Mouse (Mus musculus) neural tube, embryonic 13.5 days (tissue): Measurements from ENCODE around the gene Kifc1. TPM values are rescaled to one million over a fixed set of nuclear protein-coding genes. Genes with fewer than 3 reads are reported as not detected.

Source experiments
- ATAC-seq: fragments of 200-750 bp; cut with Nextera tagmentation; 2 replicates; pipeline ENCODE4 v1.8.0; 2017; ENCODE audit warnings: low read depth, mild to moderate bottlenecking, moderate TSS enrichment, moderate library complexity
- H3K27ac ChIP-seq: fragments of 300-500 bp; sonication (generic); replicated peaks from 2 replicates; pipeline ENCODE4 v1.5.1; 2015; ENCODE audit warnings: moderate library complexity, mild to moderate bottlenecking, inconsistent platforms
- H3K27me3 ChIP-seq: fragments of 300-500 bp; sonication (generic); 2 replicates; pipeline ENCODE4 v1.6.1; 2015; ENCODE audit warnings: mild to moderate bottlenecking, inconsistent platforms
- H3K36me3 ChIP-seq: fragments of 300-500 bp; sonication (generic); 2 replicates; pipeline ENCODE4 v1.6.1; 2015; ENCODE audit warnings: mild to moderate bottlenecking, inconsistent platforms
- H3K4me1 ChIP-seq: fragments of 300-500 bp; sonication (generic); replicated peaks from 2 replicates; pipeline ENCODE4 v1.6.1; 2015; ENCODE audit warnings: inconsistent platforms
- H3K4me2 ChIP-seq: fragments of 300-500 bp; sonication (generic); 2 replicates; pipeline ENCODE4 v1.6.1; 2015; ENCODE audit warnings: inconsistent platforms, mild to moderate bottlenecking, moderate library complexity
- H3K4me3 ChIP-seq: fragments of 300-500 bp; sonication (generic); 2 replicates; pipeline ENCODE4 v1.5.1; 2015; ENCODE audit warnings: mild to moderate bottlenecking, inconsistent platforms
- H3K9ac ChIP-seq: fragments of 300-500 bp; sonication (generic); 2 replicates; pipeline ENCODE4 v1.6.1; 2015; ENCODE audit warnings: moderate library complexity, mild to moderate bottlenecking, inconsistent platforms
- H3K9me3 ChIP-seq: fragments of 300-500 bp; sonication (generic); 2 replicates; pipeline ENCODE4 v1.6.1; 2016; ENCODE audit warnings: inconsistent platforms
- WGBS: fragments of 180-500 bp; shearing (Covaris S2); methylation state at CpG from one replicate; pipeline ENCODE4 v1.1.7; 2015; 5-methylcytosine and 5-hydroxymethylcytosine counted together
- polyA plus RNA-seq: library from polyadenylated mRNA; unstranded; fragments of >200 nt; fragmentation: Nextera tagmentation; extraction: Ambion mirVana; gene quantifications from 2 replicates; pipeline ENCODE4 v1.2.1, GENCODE M21; 2015

Gene Kifc1
- polyA plus RNA-seq, 1 experiment from 2014 or later, result 1.2 TPM

- 77% methylated on average over 31 of the region's 31 CpGs for WGBS
- H3K9ac ChIP-seq, result peak overlapping the region; percentile 70
- H3K4me1 ChIP-seq, result peaks cover 73% of the 10 kb centered on the region
- no peaks in the 10 kb centered on the region for H3K27me3 ChIP-seq
- H3K9me3 ChIP-seq, result no peaks in the 10 kb centered on the region
- peak overlapping the region; percentile 51 for H3K4me3 ChIP-seq
- no peak for ATAC-seq
- H3K36me3 ChIP-seq, result peaks cover 43% of the 10 kb centered on the region
- no peak overlapping the region for H3K27ac ChIP-seq
- H3K4me2 ChIP-seq, result peak overlapping the region; percentile 66
Observed at GRCm38 (mm10) chr17:33916847-33917655, 26.6 kb upstream of the Kifc1 start.

GRCm38 (mm10) chr17:33916294-33916693 is 25.8 kb upstream of the Kifc1 start:
- under 1% methylated on average over 20 of the region's 20 CpGs for WGBS
- peak; percentile 13 for ATAC-seq
- peak overlapping the region; percentile 70 for H3K9ac ChIP-seq
- peaks cover 78% of the 10 kb centered on the region for H3K4me1 ChIP-seq
- no peaks in the 10 kb centered on the region for H3K9me3 ChIP-seq
- H3K4me2 ChIP-seq, result peak overlapping the region; percentile 66
- H3K27me3 ChIP-seq, result no peaks in the 10 kb centered on the region
- peak overlapping the region; percentile 51 for H3K4me3 ChIP-seq
- peaks cover 51% of the 10 kb centered on the region for H3K36me3 ChIP-seq
- peak overlapping the region; percentile 85 for H3K27ac ChIP-seq

GRCm38 (mm10) chr17:33915671-33916250 is 25.3 kb upstream of the Kifc1 start, which contains the start of the genes Tapbp and Zbtb22:
Tapbp (plus strand) TSS chr17:33915899.
Zbtb22 (plus strand) TSS chr17:33915904.
- Histone ChIP-seq H3K36me3 (peaks cover 56% of the 10 kb centered on the region), H3K27me3 (no peaks in the 10 kb centered on the region), H3K9ac (peak within 1 kb of the TSS; percentile 70), H3K9me3 (no peaks in the 10 kb centered on the region), H3K4me2 (peak within 1 kb of the TSS; percentile 66), H3K4me3 (peak within 1 kb of the TSS; percentile 51), H3K27ac (peak within 1 kb of the TSS; percentile 85), H3K4me1 (peaks cover 78% of the 10 kb centered on the region)
- peak; percentile 88 for ATAC-seq
- under 1% methylated on average over 33 of the region's 34 CpGs for WGBS

GRCm38 (mm10) chr17:33914969-33915391 is 24.5 kb upstream of the Kifc1 start:
- Histone ChIP-seq H3K4me1 (peaks cover 78% of the 10 kb centered on the region), H3K9ac (peak overlapping the region; percentile 70; the same call in 1 of the 2 replicates), H3K9me3 (no peaks in the 10 kb centered on the region), H3K27ac (peak overlapping the region; percentile 85; the same call in 1 of the 2 replicates), H3K27me3 (no peaks in the 10 kb centered on the region), H3K4me2 (peak overlapping the region; percentile 66), H3K36me3 (peaks cover 60% of the 10 kb centered on the region), H3K4me3 (peak overlapping the region; percentile 51)
- WGBS, result 73% methylated on average over 13 of the region's 13 CpGs
- ATAC-seq, result no peak

GRCm38 (mm10) chr17:33913905-33914304 is 23.4 kb upstream of the Kifc1 start:
- no peak for ATAC-seq
- no peaks in the 10 kb centered on the region for H3K27me3 ChIP-seq
- no peak overlapping the region for H3K9ac ChIP-seq
- peaks cover 60% of the 10 kb centered on the region for H3K36me3 ChIP-seq
- H3K4me2 ChIP-seq, result no peak overlapping the region
- no peak overlapping the region for H3K27ac ChIP-seq
- H3K4me3 ChIP-seq, result no peak overlapping the region
- no peaks in the 10 kb centered on the region for H3K9me3 ChIP-seq
- 96% methylated on average over 8 of the region's 8 CpGs for WGBS
- peaks cover 70% of the 10 kb centered on the region for H3K4me1 ChIP-seq

- peaks cover 56% of the 10 kb centered on the region for H3K36me3 ChIP-seq
- peaks cover 64% of the 10 kb centered on the region for H3K4me1 ChIP-seq
- no peak for ATAC-seq
- no peak overlapping the region for H3K27ac ChIP-seq
- no peak overlapping the region for H3K4me3 ChIP-seq
- H3K9me3 ChIP-seq, result no peaks in the 10 kb centered on the region
- no peak overlapping the region for H3K4me2 ChIP-seq
- no peaks in the 10 kb centered on the region for H3K27me3 ChIP-seq
- H3K9ac ChIP-seq, result no peak overlapping the region
- WGBS, result 93% methylated on average over 10 of the region's 10 CpGs
Observed at GRCm38 (mm10) chr17:33913264-33913663, 22.8 kb upstream of the Kifc1 start.

GRCm38 (mm10) chr17:33911813-33912414 is 21.5 kb upstream of the Kifc1 start:
- Histone ChIP-seq H3K4me2 (no peak overlapping the region), H3K36me3 (peaks cover 44% of the 10 kb centered on the region), H3K27me3 (no peaks in the 10 kb centered on the region), H3K9me3 (no peaks in the 10 kb centered on the region), H3K9ac (no peak overlapping the region), H3K4me3 (no peak overlapping the region), H3K27ac (no peak overlapping the region), H3K4me1 (peaks cover 58% of the 10 kb centered on the region)
- no peak for ATAC-seq
- WGBS, result 93% methylated on average over 28 of the region's 28 CpGs

- H3K9me3 ChIP-seq, result no peaks in the 10 kb centered on the region
- no peak for ATAC-seq
- no peak overlapping the region for H3K4me2 ChIP-seq
- peaks cover 53% of the 10 kb centered on the region for H3K4me1 ChIP-seq
- no peak overlapping the region for H3K4me3 ChIP-seq
- no peak overlapping the region for H3K9ac ChIP-seq
- H3K27me3 ChIP-seq, result no peaks in the 10 kb centered on the region
- H3K36me3 ChIP-seq, result peaks cover 44% of the 10 kb centered on the region
- WGBS, result 91% methylated on average over 31 of the region's 31 CpGs
- H3K27ac ChIP-seq, result no peak overlapping the region
Observed at GRCm38 (mm10) chr17:33911052-33911812, 20.8 kb upstream of the Kifc1 start.

GRCm38 (mm10) chr17:33910346-33911051 is 20.0 kb upstream of the Kifc1 start:
- H3K9me3 ChIP-seq, result no peaks in the 10 kb centered on the region
- no peaks in the 10 kb centered on the region for H3K27me3 ChIP-seq
- H3K4me1 ChIP-seq, result peaks cover 52% of the 10 kb centered on the region
- peak overlapping the region; percentile 94; the same call in 1 of the 2 replicates for H3K27ac ChIP-seq
- H3K9ac ChIP-seq, result peak overlapping the region; percentile 92
- peak overlapping the region; percentile 88 for H3K4me3 ChIP-seq
- ATAC-seq, result no peak
- 55% methylated on average over 11 of the region's 11 CpGs for WGBS
- H3K4me2 ChIP-seq, result peak overlapping the region; percentile 94
- H3K36me3 ChIP-seq, result peaks cover 44% of the 10 kb centered on the region

GRCm38 (mm10) chr17:33909869-33910250 is 19.4 kb upstream of the Kifc1 start:
- H3K27ac ChIP-seq, result peak overlapping the region; percentile 94
- under 1% methylated on average over 14 of the region's 14 CpGs for WGBS
- peaks cover 46% of the 10 kb centered on the region for H3K4me1 ChIP-seq

More at GRCm38 (mm10) chr17:33909869-33910250, 19.4 kb upstream of the Kifc1 start:
- Histone ChIP-seq H3K36me3 (peaks cover 40% of the 10 kb centered on the region), H3K27me3 (no peaks in the 10 kb centered on the region), H3K9me3 (no peaks in the 10 kb centered on the region), H3K9ac (peak overlapping the region; percentile 92), H3K4me3 (peak overlapping the region; percentile 88), H3K4me2 (peak overlapping the region; percentile 94)
- no peak for ATAC-seq
